Mouse (Mus musculus) limb, embryonic 13.5 days (tissue): ENCODE data around the gene Kcnt1. TPM values are rescaled to one million over a fixed set of nuclear protein-coding genes. Genes with fewer than 3 reads are reported as not detected.
"Not testable (repeated sequence)": the region's sequence is repeated elsewhere in the genome, so short reads cannot be mapped to it uniquely, and the experiment has no call there.

Source experiments
- ATAC-seq: fragments of 200-750 bp; cut with Nextera tagmentation; 2 replicates; pipeline ENCODE4 v1.8.0; 2017; ENCODE audit warnings: low read depth, moderate number of reproducible peaks, moderate TSS enrichment; ENCODE audit not compliant: low FRiP score
- H3K27ac ChIP-seq: fragments of 300-500 bp; sonication (generic); 2 replicates; pipeline ENCODE4 v1.5.1; 2015; ENCODE audit warnings: inconsistent platforms, mild to moderate bottlenecking, moderate library complexity
- H3K27me3 ChIP-seq: fragments of 300-500 bp; sonication (generic); 2 replicates; pipeline ENCODE4 v1.6.1; 2015; ENCODE audit warnings: mild to moderate bottlenecking, inconsistent platforms
- H3K36me3 ChIP-seq: fragments of 300-500 bp; sonication (generic); 2 replicates; pipeline ENCODE4 v1.6.1; 2015; ENCODE audit warnings: inconsistent platforms, mild to moderate bottlenecking, moderate library complexity
- H3K4me1 ChIP-seq: fragments of 300-500 bp; sonication (generic); 2 replicates; pipeline ENCODE4 v1.6.1; 2015; ENCODE audit warnings: inconsistent platforms
- H3K4me2 ChIP-seq: fragments of 300-500 bp; sonication (generic); replicated peaks from 2 replicates; pipeline ENCODE4 v1.6.1; 2015; ENCODE audit warnings: inconsistent platforms, mild to moderate bottlenecking, moderate library complexity
- H3K4me3 ChIP-seq: fragments of 300-500 bp; sonication (generic); 2 replicates; pipeline ENCODE4 v1.5.1; 2015; ENCODE audit warnings: moderate library complexity, mild to moderate bottlenecking, inconsistent platforms
- H3K9ac ChIP-seq: fragments of 300-500 bp; sonication (generic); 2 replicates; pipeline ENCODE4 v1.6.1; 2015; ENCODE audit warnings: mild to moderate bottlenecking, inconsistent platforms
- H3K9me3 ChIP-seq: fragments of 300-500 bp; sonication (generic); 2 replicates; pipeline ENCODE4 v1.6.1; 2016; ENCODE audit warnings: inconsistent platforms
- WGBS: fragments of 180-500 bp; shearing (Covaris S2); methylation state at CpG from one replicate; pipeline ENCODE4 v1.1.7; 2015; 5-methylcytosine and 5-hydroxymethylcytosine counted together
- polyA plus RNA-seq: library from polyadenylated mRNA; unstranded; fragments of >200 nt; fragmentation: Nextera tagmentation; extraction: Ambion mirVana; gene quantifications from 2 replicates; pipeline ENCODE4 v1.2.1, GENCODE M21; 2015

Kcnt1 gene
- polyA plus RNA-seq, result 0.61 and 0.84 TPM in 2 replicates

DNA sequence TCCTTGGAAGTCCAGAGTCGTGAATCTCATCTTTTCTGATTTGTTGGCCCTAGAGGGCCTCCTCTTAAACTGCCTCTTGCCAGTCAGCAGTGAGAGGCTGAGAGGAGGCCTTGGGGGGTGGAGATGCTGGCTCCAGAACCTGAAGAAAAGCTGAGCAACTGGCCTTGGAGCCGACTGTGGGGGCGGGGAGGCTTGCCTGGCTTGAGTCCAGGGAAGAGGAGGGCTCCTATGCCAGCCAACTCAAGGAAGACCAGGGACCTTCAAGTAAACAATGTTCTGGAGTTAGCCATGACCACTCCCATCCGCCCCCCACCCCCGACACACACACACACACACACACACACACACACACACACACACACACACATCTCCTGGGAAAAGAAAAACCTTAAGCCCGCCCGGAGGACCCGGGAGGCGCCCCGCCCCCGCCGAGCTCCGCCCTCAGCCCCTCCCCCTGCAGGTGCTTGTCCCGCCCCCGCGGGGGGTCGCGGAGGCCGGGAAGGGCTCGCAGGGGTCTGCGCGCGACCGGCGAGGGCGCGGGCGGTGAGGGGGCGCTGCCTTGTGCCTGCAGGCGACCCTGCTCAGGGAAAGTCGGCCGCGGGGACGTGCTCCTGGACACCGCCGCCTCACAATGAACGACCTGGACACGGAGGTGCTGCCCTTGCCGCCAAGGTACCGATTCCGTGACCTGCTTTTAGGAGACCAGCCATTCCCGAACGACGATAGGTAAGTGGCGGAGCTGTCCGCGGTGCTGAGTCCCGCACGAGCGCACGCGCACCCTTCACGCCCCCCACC lies at the start of gene Kcnt1:
Gene Kcnt1, plus strand, starts transcription at position 398 of the 795 bp plus-strand sequence.
- H3K36me3 ChIP-seq, result no peaks in the 10 kb centered on the region
- no peak for ATAC-seq
- peak within 1 kb of the TSS; percentile 80 for H3K4me2 ChIP-seq
- H3K9ac ChIP-seq, result no peak within 1 kb of the TSS
- H3K9me3 ChIP-seq, result no peaks in the 10 kb centered on the region
- H3K4me3 ChIP-seq, result peak within 1 kb of the TSS; percentile 43
- H3K4me1 ChIP-seq, result peaks cover 18% of the 10 kb centered on the region
- H3K27ac ChIP-seq, result no peak within 1 kb of the TSS
- WGBS, result under 1% methylated on average over 40 of the region's 53 CpGs
- H3K27me3 ChIP-seq, result peaks cover 60% of the 10 kb centered on the region

DNA sequence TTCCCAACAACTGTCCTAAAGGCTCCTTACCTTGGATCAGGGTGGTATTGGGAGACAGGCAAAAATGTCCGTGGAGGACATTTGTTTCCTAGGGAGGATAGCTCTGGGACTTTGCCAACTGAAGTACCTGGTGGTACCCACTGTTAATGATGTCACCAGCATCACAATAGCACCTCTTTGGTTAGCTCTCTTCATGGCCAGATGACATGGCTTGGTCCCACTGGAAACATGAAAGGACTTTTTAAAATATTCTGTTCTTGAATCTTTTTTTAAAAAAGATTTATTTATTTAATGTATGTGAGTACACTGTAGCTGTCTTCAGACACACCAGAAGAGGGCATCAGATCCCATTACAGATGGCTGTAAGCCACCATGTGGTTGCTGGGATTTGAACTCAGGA lies 47.8 kb upstream of the Kcnt1 start, which contains the start of gene Glt6d1:
Gene Glt6d1, minus strand, starts transcription at position 101 of the 400 bp plus-strand sequence.
- 71% methylated on average over 1 of the region's 1 CpGs for WGBS
- H3K4me3 ChIP-seq, result not testable (repeated sequence)

DNA sequence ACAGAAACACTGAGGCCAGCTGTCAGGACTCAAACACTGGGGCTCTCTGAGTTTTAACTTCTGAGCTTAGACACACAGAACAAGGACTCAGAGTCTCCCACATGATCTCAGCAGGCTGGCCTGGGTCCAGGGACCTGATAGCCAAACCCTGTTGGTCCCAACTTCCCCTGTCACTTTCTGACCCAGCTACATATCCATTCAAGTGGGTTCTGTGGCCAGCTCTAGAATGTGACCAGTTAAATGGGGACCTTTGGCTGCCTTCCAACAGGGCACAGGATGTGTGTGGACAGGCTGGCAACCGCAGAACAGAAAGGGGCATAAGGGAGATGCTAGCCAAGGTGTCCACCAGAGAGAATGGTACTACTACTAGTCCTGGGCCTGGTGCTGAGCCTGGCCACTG lies 40.7 kb upstream of the Kcnt1 start, which contains the start of gene Lcn9:
Gene Lcn9, plus strand, starts transcription at position 348 of the 400 bp plus-strand sequence.
- no peak within 1 kb of the TSS for H3K27ac ChIP-seq
- no peak within 1 kb of the TSS for H3K4me3 ChIP-seq
- H3K9ac ChIP-seq, result no peak within 1 kb of the TSS; the same call in 1 of the 2 replicates
- no peaks in the 10 kb centered on the region for H3K4me1 ChIP-seq
- no peak for ATAC-seq
- H3K27me3 ChIP-seq, result no peaks in the 10 kb centered on the region
- no peaks in the 10 kb centered on the region for H3K36me3 ChIP-seq
- 92% methylated on average over 1 of the region's 1 CpGs for WGBS
- no peak within 1 kb of the TSS for H3K4me2 ChIP-seq
- H3K9me3 ChIP-seq, result no peaks in the 10 kb centered on the region

More for the DNA sequence above, 47.8 kb upstream of the Kcnt1 start, which contains the start of gene Glt6d1:
- not testable (repeated sequence) for H3K27me3 ChIP-seq, H3K36me3 ChIP-seq, H3K9me3 ChIP-seq, H3K27ac ChIP-seq, H3K4me2 ChIP-seq, H3K9ac ChIP-seq, H3K4me1 ChIP-seq, ATAC-seq

DNA sequence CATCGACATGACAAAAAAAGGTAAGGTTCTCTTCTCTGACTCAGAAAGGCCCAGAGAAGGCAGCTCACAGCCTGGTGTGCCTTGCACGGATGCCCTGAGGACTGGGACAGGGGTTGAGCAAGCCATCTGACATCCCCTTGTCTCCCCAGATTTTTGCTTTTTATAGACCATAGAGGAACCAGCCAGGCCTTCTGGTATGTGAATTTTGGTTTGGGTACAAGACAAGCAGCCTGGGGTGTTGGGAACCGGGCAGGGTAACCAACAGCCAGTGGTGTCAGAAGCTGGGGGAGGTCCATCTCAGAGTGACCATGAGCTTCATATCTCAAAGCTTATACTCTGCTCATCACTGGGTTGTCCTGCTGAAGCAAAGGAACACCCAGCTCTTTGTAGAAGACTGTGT lies 38.8 kb upstream of the Kcnt1 start:
- Histone ChIP-seq H3K36me3 (no peaks in the 10 kb centered on the region), H3K9ac (no peak overlapping the region), H3K4me1 (no peaks in the 10 kb centered on the region), H3K27ac (no peak overlapping the region), H3K4me2 (no peak overlapping the region), H3K9me3 (no peaks in the 10 kb centered on the region), H3K4me3 (no peak overlapping the region), H3K27me3 (no peaks in the 10 kb centered on the region)
- no peak for ATAC-seq
- WGBS, result 84% methylated on average over 3 of the region's 3 CpGs

DNA sequence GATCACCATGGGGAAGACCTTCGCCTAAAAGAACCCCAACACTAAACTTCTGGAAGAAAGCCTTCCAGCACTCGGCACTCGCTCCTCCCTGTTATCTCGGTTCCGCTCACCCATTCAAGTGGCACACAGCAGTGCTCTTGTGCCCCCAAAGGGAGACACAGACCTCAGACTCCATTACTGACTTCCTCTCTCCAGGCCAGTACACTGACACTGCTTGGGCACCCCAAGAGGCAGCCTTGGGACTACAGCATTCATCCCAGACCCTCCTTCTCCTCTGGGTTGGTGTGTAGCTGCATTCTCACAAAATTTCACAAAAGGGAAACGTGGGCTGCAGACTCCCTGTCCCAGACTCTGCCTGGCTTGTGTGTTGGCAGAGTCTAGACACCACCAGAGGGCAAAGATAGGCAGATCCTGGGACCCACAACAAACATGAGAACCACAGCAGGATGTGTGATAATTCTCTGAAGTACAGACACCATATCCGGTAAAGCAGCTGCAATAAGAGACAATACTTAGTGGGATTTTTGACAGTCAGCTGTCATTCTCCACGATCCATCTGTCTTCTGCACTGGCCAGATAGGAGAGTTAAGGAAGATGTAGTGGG lies 35.1 kb upstream of the Kcnt1 start:
- Histone ChIP-seq H3K27ac (no peak overlapping the region), H3K9ac (no peak overlapping the region), H3K27me3 (no peaks in the 10 kb centered on the region), H3K4me3 (no peak overlapping the region), H3K36me3 (no peaks in the 10 kb centered on the region), H3K9me3 (no peaks in the 10 kb centered on the region), H3K4me1 (no peaks in the 10 kb centered on the region), H3K4me2 (no peak overlapping the region)
- no peak for ATAC-seq
- 78% methylated on average over 8 of the region's 8 CpGs for WGBS

DNA sequence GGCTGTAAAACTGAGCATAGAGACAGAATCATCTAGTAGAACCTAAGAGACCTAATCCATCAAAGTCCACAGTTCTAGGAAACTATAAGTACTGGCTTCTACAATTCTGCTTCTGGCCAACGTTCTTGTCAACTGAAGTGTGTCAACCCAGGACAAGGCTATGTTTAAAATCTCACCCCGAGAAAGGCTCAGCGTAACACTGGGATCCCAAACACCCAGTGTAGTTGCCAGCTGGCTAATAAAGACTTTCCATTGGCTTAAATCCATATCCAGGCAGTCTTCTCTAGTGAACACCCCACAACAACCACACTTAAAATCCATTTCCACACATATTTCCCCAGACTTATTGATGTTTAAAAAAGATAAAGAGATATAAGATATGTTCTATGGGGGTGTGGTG lies 32.7 kb upstream of the Kcnt1 start:
- Histone ChIP-seq H3K4me3 (no peak overlapping the region), H3K9ac (no peak overlapping the region), H3K27me3 (no peaks in the 10 kb centered on the region), H3K9me3 (no peaks in the 10 kb centered on the region), H3K4me2 (no peak overlapping the region), H3K36me3 (no peaks in the 10 kb centered on the region), H3K27ac (no peak overlapping the region), H3K4me1 (no peaks in the 10 kb centered on the region)
- no peak for ATAC-seq
- 78% methylated on average over 3 of the region's 3 CpGs for WGBS

DNA sequence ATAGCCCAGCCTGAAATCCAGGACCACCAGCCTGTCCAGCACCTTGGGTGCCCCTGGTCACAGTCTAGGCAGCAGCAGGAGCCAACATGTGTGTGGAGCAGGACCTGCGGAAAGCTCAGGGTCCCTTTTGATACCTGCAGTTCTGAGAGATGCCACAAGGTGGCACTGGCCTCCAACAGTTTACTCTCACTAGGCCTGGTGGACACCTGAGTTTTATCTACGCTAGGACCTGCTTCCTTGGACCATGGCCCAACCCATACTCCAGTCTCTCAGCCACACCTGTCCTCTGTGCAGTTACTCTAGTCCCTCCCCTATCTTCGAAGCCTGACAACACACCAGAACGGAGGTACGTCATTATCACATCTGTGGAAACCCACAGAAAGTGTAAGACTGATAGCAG lies 27.2 kb upstream of the Kcnt1 start:
- no peaks in the 10 kb centered on the region for H3K4me1 ChIP-seq
- H3K27ac ChIP-seq, result no peak overlapping the region
- 41% methylated on average over 5 of the region's 5 CpGs for WGBS
- no peak overlapping the region for H3K9ac ChIP-seq
- no peak overlapping the region for H3K4me2 ChIP-seq
- ATAC-seq, result peak; percentile 59; the same call in 1 of the 2 replicates
- H3K27me3 ChIP-seq, result no peaks in the 10 kb centered on the region
- no peaks in the 10 kb centered on the region for H3K9me3 ChIP-seq
- H3K4me3 ChIP-seq, result no peak overlapping the region
- H3K36me3 ChIP-seq, result no peaks in the 10 kb centered on the region

DNA sequence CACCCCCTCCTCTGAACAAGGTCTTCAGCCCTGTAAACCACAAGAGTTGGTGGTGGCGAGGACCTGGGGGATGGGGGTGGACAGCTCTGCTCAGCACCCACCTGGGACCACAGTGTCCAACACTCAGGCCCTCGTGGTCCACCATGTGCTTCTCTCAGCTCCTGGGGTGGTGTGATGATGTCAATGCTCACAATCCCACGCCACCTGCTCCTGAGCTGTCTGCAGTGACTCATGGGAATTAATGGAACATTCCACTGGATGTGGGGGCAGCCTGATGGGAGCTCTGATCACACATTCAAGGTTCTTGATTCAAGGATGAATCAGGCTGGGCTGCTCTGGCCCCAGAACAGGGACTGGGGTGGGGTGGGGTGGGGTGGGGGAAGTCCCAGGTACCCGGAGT lies 21.4 kb upstream of the Kcnt1 start:
- Histone ChIP-seq H3K27ac (no peak overlapping the region), H3K27me3 (no peaks in the 10 kb centered on the region), H3K36me3 (no peaks in the 10 kb centered on the region), H3K4me3 (no peak overlapping the region), H3K9me3 (no peaks in the 10 kb centered on the region), H3K4me2 (no peak overlapping the region), H3K9ac (no peak overlapping the region), H3K4me1 (peaks cover 14% of the 10 kb centered on the region)
- ATAC-seq, result no peak
- 53% methylated on average over 4 of the region's 4 CpGs for WGBS

DNA sequence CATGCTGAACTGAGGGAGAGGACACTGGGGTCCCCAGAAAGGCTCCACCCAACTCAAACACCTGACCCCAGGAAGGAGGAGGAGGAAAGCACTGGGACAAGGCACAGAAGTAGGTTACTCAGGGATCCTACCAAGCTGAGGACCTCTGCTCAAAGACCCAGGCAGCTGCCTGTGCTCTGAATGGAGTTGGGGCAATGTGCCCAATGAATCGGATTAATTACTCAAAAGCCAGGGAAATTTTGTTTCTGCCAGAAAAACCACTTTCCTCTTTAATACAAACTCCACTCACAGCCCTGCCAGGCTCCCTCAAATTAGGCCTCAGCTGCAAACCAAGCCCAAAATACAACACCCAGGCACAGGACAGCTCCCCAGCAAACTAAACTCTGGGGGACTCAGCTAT lies 20.8 kb upstream of the Kcnt1 start:
- Histone ChIP-seq H3K4me2 (no peak overlapping the region), H3K36me3 (no peaks in the 10 kb centered on the region), H3K9me3 (no peaks in the 10 kb centered on the region), H3K27ac (no peak overlapping the region), H3K4me1 (peaks cover 14% of the 10 kb centered on the region), H3K4me3 (no peak overlapping the region), H3K9ac (no peak overlapping the region), H3K27me3 (no peaks in the 10 kb centered on the region)
- 70% methylated on average over 1 of the region's 1 CpGs for WGBS
- ATAC-seq, result no peak

DNA sequence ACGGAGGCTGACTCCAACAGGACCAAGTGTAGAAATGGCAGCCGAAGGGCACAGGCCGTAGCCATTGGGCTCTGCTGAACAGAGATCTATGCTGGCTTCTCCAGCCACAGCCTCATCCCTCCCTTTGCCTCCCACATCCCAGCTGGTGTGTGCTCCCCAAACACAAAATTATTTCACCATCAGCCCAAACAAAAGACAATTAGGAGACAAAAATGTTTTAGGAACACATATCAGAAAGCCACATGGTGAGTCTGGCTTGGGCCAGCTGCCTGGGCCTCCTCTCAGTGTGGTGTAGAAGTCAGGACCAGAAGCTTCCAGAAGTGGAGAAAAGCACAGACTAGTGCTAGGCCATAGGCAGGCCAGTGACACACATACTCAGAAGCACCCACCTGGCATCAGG lies 19.4 kb upstream of the Kcnt1 start:
- no peaks in the 10 kb centered on the region for H3K9me3 ChIP-seq
- no peak overlapping the region for H3K4me2 ChIP-seq
- 83% methylated on average over 3 of the region's 3 CpGs for WGBS
- no peak overlapping the region for H3K4me3 ChIP-seq
- ATAC-seq, result no peak
- H3K36me3 ChIP-seq, result no peaks in the 10 kb centered on the region
- 0 out of 2 replicates have a peak, but pooled peaks cover 3% of the 10 kb centered on the region for H3K27me3 ChIP-seq
- H3K27ac ChIP-seq, result no peak overlapping the region
- no peak overlapping the region for H3K9ac ChIP-seq
- peaks cover 14% of the 10 kb centered on the region for H3K4me1 ChIP-seq

DNA sequence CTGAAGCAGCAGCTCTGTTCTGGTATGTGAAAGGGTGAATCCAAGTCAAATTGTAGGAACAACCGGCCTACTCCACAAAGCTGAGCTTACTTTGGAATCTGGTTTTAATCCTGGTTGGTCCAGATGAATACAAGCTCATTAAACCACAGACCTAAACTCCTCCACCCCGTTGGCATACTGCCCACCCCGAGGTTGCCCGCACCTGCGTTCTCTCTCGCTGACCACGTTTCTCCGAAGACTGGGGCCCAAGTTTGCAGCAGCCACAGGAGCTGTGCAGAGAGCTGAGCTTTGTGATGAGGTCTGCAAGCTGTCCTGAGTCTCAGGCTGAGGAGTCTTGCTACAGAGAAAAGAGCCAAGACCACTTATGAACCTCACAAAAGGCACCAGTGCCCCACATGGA lies 17.0 kb upstream of the Kcnt1 start:
- Histone ChIP-seq H3K36me3 (no peaks in the 10 kb centered on the region), H3K9ac (no peak overlapping the region), H3K4me1 (peaks cover 14% of the 10 kb centered on the region), H3K4me2 (no peak overlapping the region), H3K4me3 (no peak overlapping the region), H3K27ac (no peak overlapping the region; the same call in 1 of the 2 replicates), H3K9me3 (0 out of 2 replicates have a peak, but pooled peaks cover 5% of the 10 kb centered on the region), H3K27me3 (0 out of 2 replicates have a peak, but pooled peaks cover 3% of the 10 kb centered on the region)
- no peak for ATAC-seq
- WGBS, result 60% methylated on average over 8 of the region's 8 CpGs

DNA sequence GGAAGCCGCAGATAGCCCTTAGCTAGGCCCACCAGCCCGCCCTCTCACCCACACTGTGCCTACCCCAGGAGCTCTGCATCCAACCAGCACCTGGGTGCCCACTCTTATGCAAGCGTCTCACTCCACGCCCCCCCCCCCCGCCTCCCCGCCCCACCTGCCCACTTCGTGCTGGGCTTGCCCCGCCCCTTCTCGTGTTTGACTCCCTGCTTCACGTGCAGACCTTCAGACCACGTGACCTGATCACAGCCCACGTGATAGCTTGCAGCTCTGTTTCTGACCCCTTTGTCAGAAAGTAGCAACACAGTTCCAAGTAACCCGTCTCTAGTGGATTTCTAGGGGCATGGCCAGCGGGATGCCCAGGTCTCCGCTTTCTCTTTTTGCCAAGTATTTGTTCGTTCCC lies 16.3 kb upstream of the Kcnt1 start, which contains the start of gene Sohlh1:
Gene Sohlh1, minus strand, starts transcription at position 23 of the 400 bp plus-strand sequence.
- Histone ChIP-seq H3K36me3 (no peaks in the 10 kb centered on the region), H3K4me2 (no peak within 1 kb of the TSS), H3K9me3 (0 out of 2 replicates have a peak, but pooled peaks cover 5% of the 10 kb centered on the region), H3K27ac (no peak within 1 kb of the TSS; the same call in 1 of the 2 replicates), H3K9ac (no peak within 1 kb of the TSS), H3K4me3 (no peak within 1 kb of the TSS), H3K4me1 (peaks cover 14% of the 10 kb centered on the region), H3K27me3 (0 out of 2 replicates have a peak, but pooled peaks cover 3% of the 10 kb centered on the region)
- ATAC-seq, result no peak
- WGBS, result 80% methylated on average over 16 of the region's 16 CpGs
